Mouse (Mus musculus) liver, embryonic 16.5 days (tissue): ENCODE data around the gene Zfp866. TPM values are rescaled to one million over a fixed set of nuclear protein-coding genes. Genes with fewer than 3 reads are reported as not detected.

Experiments
- ATAC-seq: fragments of 200-750 bp; cut with Nextera tagmentation; 2 replicates; pipeline ENCODE4 v1.8.0; 2017; ENCODE audit warnings: low read depth, mild to moderate bottlenecking, moderate number of reproducible peaks, moderate library complexity
- H3K27ac ChIP-seq: fragments of 300-500 bp; sonication (generic); 2 replicates; pipeline ENCODE4 v1.5.1; 2014; ENCODE audit warnings: mild to moderate bottlenecking, low read length
- H3K27me3 ChIP-seq: fragments of 300-500 bp; sonication (generic); 2 replicates; pipeline ENCODE4 v1.6.1; 2014; ENCODE audit warnings: low read depth, low read length, mixed read lengths; ENCODE audit not compliant: control insufficient read depth, insufficient read depth
- H3K36me3 ChIP-seq: fragments of 300-500 bp; sonication (generic); 2 replicates; pipeline ENCODE4 v1.6.1; 2014; ENCODE audit warnings: mild to moderate bottlenecking; ENCODE audit not compliant: control insufficient read depth, insufficient read depth
- H3K4me1 ChIP-seq: fragments of 300-500 bp; sonication (generic); 2 replicates; pipeline ENCODE4 v1.6.1; 2014; ENCODE audit warnings: low read depth, low read length, mixed read lengths; ENCODE audit not compliant: control insufficient read depth
- H3K4me2 ChIP-seq: fragments of 300-500 bp; sonication (generic); 2 replicates; pipeline ENCODE4 v1.6.1; 2014; ENCODE audit warnings: low read depth, low read length, mixed read lengths
- H3K4me3 ChIP-seq: fragments of 300-500 bp; sonication (generic); 2 replicates; pipeline ENCODE4 v1.5.1; 2014; ENCODE audit warnings: low read depth, mild to moderate bottlenecking, low read length
- H3K9ac ChIP-seq: fragments of 300-500 bp; sonication (generic); 2 replicates; pipeline ENCODE4 v1.6.1; 2014; ENCODE audit warnings: low read depth, low read length
- H3K9me3 ChIP-seq: fragments of 300-500 bp; sonication (generic); replicated peaks from 2 replicates; pipeline ENCODE4 v1.6.1; 2016; ENCODE audit warnings: low read length; ENCODE audit not compliant: control insufficient read depth
- WGBS: fragments of 180-500 bp; shearing (Covaris S2); extraction: QIAGEN DNeasy Blood & Tissue Kit; methylation state at CpG from one replicate; pipeline ENCODE4 v1.1.7; 2014; ENCODE audit not compliant: insufficient replicate concordance; 5-methylcytosine and 5-hydroxymethylcytosine counted together
- polyA plus RNA-seq: library from polyadenylated mRNA; unstranded; fragments of >200 nt; fragmentation: Nextera tagmentation; extraction: Ambion mirVana; gene quantifications from 2 replicates; pipeline ENCODE4 v1.2.1, GENCODE M21; 2015

Gene Zfp866
- 7.7 and 8.6 TPM in 2 replicates for polyA plus RNA-seq

DNA sequence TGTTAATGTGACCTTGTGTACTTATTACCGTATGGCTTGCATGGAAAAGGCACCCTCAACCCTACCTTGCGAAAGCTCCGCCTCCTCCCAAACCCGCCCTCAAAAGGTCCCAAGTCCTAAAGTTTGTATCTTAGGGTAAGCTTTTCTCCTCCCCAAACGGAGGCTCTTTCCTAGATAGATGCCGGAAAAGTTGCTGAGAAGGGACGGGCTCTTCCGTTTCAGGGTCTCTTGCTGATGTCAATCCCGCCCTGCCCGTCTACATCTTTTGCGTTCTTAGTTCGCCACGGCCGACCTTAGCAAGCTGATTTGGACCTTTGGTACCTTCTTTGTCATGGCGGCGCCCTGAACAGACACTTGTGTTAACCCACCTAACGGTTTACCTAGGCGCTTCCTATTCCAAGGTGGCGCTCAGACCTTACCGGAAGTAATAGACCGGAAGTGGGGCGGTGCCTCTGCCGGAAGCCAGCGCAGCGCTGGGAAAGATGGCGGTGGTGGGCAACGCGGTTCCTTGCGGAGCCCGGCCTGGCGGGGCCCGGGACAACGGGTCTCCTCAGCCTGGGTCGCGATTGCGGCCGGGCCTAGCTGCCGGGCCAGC, at the start of gene Zfp866, which contains the start of gene Atp13a1:
TSS of gene Zfp866 (minus strand) at position 406 of the 595 bp plus-strand sequence.
TSS of gene Atp13a1 (plus strand) at position 391 of the 595 bp plus-strand sequence.
- Histone ChIP-seq H3K4me3 (peak within 1 kb of the TSS; percentile 100), H3K27ac (peak within 1 kb of the TSS; percentile 100), H3K9ac (peak within 1 kb of the TSS; percentile 94), H3K4me2 (peak within 1 kb of the TSS; percentile 85), H3K36me3 (peaks cover 19% of the 10 kb centered on the region), H3K27me3 (no peaks in the 10 kb centered on the region), H3K4me1 (peaks cover 23% of the 10 kb centered on the region), H3K9me3 (no peaks in the 10 kb centered on the region)
- peak; percentile 94 for ATAC-seq
- under 1% methylated on average over 38 of the region's 38 CpGs for WGBS

DNA sequence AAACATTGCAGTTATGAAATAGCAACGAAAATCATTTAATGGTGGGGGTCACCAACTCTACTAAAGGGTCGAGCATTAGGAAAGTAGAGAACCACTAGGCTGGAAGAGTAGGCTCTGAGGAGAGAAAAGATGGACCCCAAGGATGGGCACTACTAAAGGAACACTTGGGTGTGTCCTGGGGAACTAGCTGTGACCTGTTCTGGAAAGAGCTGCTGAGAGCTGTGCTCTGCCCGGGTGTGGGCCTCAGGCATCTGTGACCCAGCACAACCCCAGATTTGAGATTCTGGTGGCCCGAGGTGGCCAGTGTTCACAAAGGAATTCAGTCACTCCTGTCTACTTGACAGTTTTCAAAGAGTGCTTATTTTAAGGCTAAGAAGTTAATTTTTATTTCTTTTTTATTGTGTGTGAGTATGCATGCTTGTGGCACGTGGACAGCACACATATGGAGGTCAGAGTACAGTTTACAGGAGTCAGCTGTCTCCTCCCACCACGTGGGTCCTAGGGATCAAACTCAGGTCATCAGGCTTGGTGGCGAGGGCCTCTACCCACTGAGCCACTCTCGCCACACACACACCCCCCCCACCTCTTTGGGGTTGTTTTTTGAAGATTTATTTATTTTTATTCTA, 46.2 kb upstream of the Zfp866 start:
- Histone ChIP-seq H3K27me3 (no peaks in the 10 kb centered on the region), H3K9me3 (no peaks in the 10 kb centered on the region), H3K9ac (no peak overlapping the region), H3K4me2 (no peak overlapping the region), H3K4me3 (no peak overlapping the region), H3K27ac (no peak overlapping the region), H3K4me1 (peaks cover 8% of the 10 kb centered on the region), H3K36me3 (no peaks in the 10 kb centered on the region)
- 49% methylated on average over 8 of the region's 8 CpGs for WGBS
- no peak for ATAC-seq

DNA sequence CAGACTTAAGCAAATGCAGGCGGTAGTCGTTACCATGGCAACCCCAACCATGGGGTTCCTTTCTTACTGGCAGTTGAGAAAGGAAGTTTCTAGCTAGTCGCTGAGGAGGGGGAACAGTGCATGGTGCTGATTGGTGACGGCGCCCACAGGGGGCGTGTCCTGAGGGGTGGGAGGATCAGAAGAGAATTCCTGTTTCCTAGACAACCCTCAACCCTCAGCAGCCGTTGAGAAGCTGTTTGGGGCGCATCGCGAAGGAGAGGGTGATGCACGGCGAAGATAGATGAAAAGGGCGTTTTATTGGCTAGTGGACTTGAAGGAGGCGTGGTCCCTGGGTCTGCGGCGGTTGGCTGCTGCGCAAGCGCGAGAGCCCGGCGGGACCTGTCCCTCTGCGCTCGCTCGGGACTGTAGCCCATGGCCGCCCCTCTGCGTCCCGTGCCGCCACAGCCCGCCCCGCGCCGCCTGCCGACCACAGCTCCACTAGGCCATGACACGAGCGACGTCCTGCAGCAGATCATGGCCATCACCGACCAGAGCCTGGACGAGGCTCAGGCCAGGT, 41.4 kb upstream of the Zfp866 start, which contains the start of gene Pbx4:
TSS of gene Pbx4 (plus strand) at position 194 of the 556 bp plus-strand sequence.
- Histone ChIP-seq H3K36me3 (no peaks in the 10 kb centered on the region), H3K4me3 (peak within 1 kb of the TSS; percentile 72), H3K4me1 (peaks cover 14% of the 10 kb centered on the region), H3K9me3 (no peaks in the 10 kb centered on the region), H3K4me2 (peak within 1 kb of the TSS; percentile 98), H3K27ac (peak within 1 kb of the TSS; percentile 30; the same call in 1 of the 2 replicates), H3K9ac (peak within 1 kb of the TSS; percentile 71), H3K27me3 (no peaks in the 10 kb centered on the region)
- ATAC-seq, result peak; percentile 91
- WGBS, result 1% methylated on average over 38 of the region's 38 CpGs

DNA sequence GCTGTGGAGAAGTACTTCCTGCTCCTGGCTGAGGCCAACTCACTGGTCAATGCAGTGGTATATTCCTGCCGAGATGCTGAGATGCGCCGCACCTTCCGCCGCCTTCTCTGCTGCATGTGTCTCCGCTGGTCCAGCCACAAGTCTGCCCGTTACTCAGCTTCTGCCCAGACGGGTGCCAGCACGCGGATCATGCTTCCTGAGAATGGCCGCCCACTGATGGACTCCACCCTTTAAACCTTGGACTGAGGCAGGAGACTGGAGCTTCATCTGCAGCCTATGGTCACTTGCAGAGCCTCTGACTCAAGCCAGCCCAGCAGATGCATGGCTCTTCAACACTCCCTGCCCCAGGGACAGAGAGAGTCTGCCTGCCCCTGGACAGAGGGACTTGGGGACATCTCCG, 35.4 kb upstream of the Zfp866 start:
- no peak overlapping the region for H3K4me2 ChIP-seq
- no peak overlapping the region for H3K27ac ChIP-seq
- no peak overlapping the region for H3K4me3 ChIP-seq
- H3K9ac ChIP-seq, result no peak overlapping the region
- no peak for ATAC-seq
- no peaks in the 10 kb centered on the region for H3K36me3 ChIP-seq
- WGBS, result 86% methylated on average over 12 of the region's 12 CpGs
- no peaks in the 10 kb centered on the region for H3K9me3 ChIP-seq
- H3K27me3 ChIP-seq, result no peaks in the 10 kb centered on the region
- peaks cover 6% of the 10 kb centered on the region for H3K4me1 ChIP-seq

DNA sequence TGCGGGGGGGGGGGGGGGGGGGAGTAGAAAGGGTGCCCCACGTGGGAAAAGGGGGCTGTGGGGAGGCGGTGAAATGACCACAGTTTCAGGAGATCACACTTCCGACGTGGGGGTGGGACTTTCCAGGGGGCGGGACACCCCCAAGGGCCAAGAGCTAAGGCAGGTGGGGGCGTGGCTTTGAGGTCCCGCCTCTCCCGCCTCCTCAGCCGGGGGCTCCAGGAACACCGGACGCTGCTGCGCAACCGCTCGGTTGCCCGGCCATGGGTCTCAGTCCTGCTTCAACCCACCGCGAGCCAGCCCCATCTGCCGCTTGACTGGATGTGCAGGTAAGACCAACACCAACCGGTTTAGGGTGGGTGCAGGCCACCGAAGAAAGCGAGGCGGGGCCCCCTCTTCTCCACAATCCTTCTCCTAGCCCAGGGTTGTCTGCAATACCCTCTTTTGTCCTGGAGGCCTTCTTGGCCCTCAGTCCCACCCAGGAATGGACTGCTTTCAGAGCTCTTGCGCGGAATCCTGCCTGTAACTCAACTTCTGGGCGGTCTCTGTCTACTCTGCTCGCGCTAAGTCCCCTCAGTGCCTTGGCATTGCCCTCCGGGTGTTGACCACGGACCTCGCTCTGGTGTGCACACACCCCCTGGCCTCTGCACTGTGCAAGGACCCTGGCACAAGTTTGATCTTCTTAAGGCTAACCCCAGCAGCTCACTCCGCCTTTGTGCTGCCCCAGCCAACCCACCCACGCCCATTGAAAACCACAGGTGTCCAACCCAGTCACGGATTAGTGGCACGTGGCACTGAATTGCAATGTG, 31.6 kb upstream of the Zfp866 start, which contains the start of gene Lpar2:
TSS of gene Lpar2 (plus strand) at position 44 of the 806 bp plus-strand sequence.
- Histone ChIP-seq H3K36me3 (no peaks in the 10 kb centered on the region), H3K27ac (no peak within 1 kb of the TSS)
- 4% methylated on average over 27 of the region's 35 CpGs for WGBS

DNA sequence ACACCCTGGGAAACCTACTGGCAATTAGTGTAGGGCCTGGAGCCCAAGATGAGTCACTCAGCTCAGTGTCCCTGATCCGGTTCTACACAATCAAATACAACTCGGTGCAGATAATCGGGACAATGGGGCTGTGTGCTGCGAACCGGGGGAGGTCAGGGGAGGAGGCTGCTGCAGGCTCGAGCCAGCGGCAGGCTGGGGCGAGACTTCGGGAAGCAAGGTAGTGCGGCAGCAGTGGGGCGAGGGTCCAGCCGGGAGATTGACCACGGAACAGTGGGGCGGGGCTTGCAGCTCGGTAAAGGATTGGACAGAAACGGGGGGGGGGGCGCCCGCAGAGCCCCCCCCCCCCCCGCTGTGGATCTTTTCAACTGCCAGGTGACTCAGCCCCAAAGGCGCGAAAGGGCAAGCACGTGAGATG, 31.0 kb upstream of the Zfp866 start:
- 3% methylated on average over 14 of the region's 22 CpGs for WGBS
- H3K4me2 ChIP-seq, result peak overlapping the region; percentile 76
- H3K9me3 ChIP-seq, result no peaks in the 10 kb centered on the region
- peaks cover 6% of the 10 kb centered on the region for H3K4me1 ChIP-seq
- no peak overlapping the region for H3K9ac ChIP-seq
- no peak overlapping the region for H3K27ac ChIP-seq
- H3K4me3 ChIP-seq, result peak overlapping the region; percentile 59
- no peaks in the 10 kb centered on the region for H3K27me3 ChIP-seq
- ATAC-seq, result 0 out of 2 replicates have a peak, but pooled peaks have one; percentile 22
- no peaks in the 10 kb centered on the region for H3K36me3 ChIP-seq

More for the DNA sequence above, 31.6 kb upstream of the Zfp866 start, which contains the start of gene Lpar2:
- peak; percentile 70 for ATAC-seq
- Histone ChIP-seq H3K9ac (peak within 1 kb of the TSS; percentile 44; the same call in 1 of the 2 replicates), H3K4me2 (peak within 1 kb of the TSS; percentile 76), H3K4me3 (peak within 1 kb of the TSS; percentile 59), H3K4me1 (peaks cover 6% of the 10 kb centered on the region), H3K27me3 (no peaks in the 10 kb centered on the region), H3K9me3 (no peaks in the 10 kb centered on the region)

DNA sequence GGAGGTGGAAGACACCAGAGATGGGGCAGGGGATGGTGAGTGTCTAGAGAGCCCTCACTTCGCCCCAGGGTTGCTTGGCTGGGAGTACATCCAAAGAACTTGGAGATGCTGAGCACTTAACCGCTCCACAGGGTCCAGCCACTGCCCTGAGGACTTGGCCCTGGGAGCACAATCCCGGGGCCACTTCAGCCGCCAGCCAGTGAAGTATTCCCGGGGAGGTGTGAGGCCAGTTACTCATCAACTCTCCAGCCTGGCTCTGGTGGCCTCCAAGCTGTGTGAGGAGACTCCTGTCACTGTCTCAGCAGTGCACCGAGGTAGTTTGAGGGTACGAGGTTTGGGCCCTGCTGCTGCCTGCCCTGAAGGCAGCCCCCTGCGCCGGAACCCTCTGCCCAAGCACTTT, 29.5 kb upstream of the Zfp866 start:
- Histone ChIP-seq H3K27ac (no peak overlapping the region), H3K4me3 (no peak overlapping the region), H3K4me1 (peaks cover 6% of the 10 kb centered on the region), H3K4me2 (no peak overlapping the region), H3K36me3 (no peaks in the 10 kb centered on the region), H3K27me3 (no peaks in the 10 kb centered on the region), H3K9me3 (no peaks in the 10 kb centered on the region), H3K9ac (no peak overlapping the region)
- no peak for ATAC-seq
- 76% methylated on average over 9 of the region's 9 CpGs for WGBS

DNA sequence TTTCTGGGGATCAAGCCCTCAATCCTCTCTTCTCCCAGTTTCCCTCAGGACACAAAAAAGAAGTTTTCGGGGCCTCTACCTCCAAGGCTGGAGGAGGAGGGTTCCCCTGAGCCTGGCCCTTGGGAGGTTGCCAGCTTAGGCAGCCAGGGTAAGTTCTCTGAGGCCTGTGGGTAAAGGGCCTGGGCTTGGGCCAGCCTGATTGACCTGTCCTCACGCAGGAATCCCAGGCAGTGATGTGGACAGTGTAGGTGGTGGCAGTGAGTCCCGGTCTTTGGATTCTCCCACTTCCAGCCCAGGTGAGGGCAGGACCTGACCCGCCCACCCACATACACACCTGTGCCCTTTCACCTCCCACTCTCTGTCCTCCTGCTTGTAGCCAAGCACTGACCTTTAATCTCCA, 24.4 kb upstream of the Zfp866 start:
- H3K4me3 ChIP-seq, result no peak overlapping the region
- 70% methylated on average over 4 of the region's 4 CpGs for WGBS
- H3K9me3 ChIP-seq, result no peaks in the 10 kb centered on the region
- H3K36me3 ChIP-seq, result peaks cover 14% of the 10 kb centered on the region; the same call in 1 of the 2 replicates
- H3K4me2 ChIP-seq, result no peak overlapping the region
- no peak for ATAC-seq
- H3K27me3 ChIP-seq, result no peaks in the 10 kb centered on the region
- H3K4me1 ChIP-seq, result no peaks in the 10 kb centered on the region
- H3K27ac ChIP-seq, result no peak overlapping the region
- no peak overlapping the region for H3K9ac ChIP-seq
